Mouse (Mus musculus) heart, postnatal 25 days (tissue): ENCODE data around the gene Mpped2. TPM values are rescaled to one million over a fixed set of nuclear protein-coding genes. Genes with fewer than 3 reads are reported as not detected.

ENCODE experiments used
- DNase-seq: peaks from one replicate; pipeline ENCODE4 v3.0.0; 2022; ENCODE audit warnings: low spot score
- intact Hi-C: fragments of 180-260 bp; cut with DNase I; formaldehyde crosslinking; loops from one replicate; pipeline ENCODE4 v1.15.1; 2025
- total RNA-seq, 2 experiments: library from RNA; stranded (reverse); gene quantifications; 2 replicates each; pipeline ENCODE4 v1.2.3; 2021

The Mpped2 gene
- total RNA-seq, 2 experiments from 2014 or later = 18.1 to 18.7 TPM

DNA sequence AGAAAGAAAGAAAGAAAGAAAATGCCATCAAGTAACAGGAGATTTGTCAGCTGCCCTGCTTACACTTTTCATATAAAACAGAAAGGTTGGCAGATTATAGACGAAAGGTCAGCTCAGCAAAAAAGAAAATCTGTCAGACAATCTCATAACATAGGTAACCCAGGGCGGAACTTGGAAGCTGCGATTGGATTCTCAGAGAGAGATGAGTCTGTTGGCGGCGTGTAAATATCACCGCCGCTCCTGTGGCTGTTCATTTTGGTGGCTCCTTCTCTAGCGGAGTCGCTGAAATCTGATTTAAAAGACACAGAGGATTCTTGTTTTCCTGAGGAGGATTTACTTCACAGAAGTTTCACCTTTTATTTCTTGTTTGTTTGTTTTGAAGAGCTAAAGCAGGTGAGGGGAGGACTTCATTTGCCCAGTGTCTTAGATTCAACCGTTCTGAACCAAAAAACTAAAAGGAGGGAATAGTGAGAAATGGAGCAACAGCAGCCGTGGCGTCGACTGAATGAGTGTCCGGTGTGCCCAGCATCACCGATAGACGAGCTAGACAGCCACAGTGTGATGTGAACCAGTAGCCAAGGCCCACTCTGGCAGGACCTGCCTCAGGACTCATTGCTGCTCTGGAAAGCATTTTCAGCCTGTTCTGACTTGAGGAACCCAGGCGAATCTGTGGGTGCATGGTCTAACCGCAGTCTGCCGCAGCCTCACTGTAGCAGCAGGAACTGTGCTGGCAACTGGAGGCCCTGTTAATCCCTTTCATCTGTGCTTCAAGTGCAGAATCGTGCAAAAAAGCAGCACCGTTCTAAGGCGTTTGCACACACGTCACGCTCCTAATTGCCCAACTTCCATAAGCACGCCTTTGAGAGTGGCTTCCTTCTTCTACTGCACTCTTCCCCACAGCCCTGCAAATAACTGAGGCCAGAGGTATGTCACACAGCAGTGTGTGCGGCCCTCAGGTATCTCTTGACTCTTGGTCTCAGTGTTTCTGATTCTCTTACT lies 88.4 kb downstream of the Mpped2 start:
- intact Hi-C loops = no loop called here
- no peak for DNase-seq

DNA sequence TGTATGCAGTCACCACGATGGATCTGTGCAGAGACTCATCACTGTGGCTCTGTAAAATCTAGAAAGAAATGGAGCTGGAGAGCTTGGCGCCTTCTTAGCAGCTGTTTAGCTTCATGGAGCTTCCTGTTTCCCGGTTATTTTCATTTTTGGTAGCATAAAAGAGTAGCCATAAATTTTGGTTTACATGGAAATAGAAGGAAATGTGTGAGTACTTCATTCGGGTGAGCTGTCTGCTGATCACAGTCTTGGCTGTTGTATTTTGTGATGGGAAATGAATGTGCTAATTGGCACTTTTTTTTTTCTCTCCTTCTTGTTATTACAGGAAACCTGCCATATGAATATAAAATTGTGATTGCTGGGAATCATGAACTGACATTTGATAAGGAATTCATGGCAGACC lies 90.2 kb downstream of the Mpped2 start:
- no peak for DNase-seq
- intact Hi-C loops = no loop called here

DNA sequence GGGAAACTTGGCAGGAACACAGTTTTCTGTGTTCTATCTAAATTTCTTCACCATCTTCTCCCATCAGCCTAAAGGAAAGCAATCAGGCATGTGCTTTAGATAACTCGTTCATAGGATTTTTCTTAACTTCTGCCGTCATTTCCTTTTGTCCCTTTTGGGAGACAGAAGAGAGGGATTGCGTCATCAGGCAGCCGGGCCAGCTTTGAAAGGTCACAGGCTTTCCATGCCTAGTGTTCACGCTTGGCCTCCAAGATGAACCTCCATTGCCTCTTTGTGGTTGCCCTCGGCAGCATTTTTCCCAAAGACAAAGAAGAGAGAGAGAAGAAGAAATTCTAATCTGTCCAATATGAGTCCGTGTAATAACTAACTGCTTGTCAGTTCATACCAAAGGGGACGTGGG lies 95.0 kb downstream of the Mpped2 start:
- DNase-seq = no peak
- intact Hi-C loops = no loop called here

DNA sequence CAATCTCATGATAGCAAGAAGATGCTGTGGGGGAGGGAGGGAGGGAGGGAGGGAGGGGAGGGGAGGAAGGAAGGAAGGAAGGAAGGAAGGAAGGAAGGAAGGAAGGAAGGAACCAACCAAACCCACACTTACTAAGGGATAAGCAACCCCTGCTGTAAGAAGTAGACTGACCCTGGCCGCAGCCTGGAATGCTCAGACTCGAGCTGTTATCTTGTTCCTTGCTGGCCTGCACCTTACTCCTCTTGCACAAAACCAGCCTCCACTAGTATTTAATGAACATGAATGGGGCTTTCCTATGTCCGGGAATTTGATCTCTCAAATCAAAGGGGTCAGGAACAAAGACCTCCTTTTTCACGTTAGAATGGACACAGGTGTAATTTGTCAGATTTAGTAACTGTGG lies 95.5 kb downstream of the Mpped2 start:
- DNase-seq = no peak
- intact Hi-C loops = no loop called here

DNA sequence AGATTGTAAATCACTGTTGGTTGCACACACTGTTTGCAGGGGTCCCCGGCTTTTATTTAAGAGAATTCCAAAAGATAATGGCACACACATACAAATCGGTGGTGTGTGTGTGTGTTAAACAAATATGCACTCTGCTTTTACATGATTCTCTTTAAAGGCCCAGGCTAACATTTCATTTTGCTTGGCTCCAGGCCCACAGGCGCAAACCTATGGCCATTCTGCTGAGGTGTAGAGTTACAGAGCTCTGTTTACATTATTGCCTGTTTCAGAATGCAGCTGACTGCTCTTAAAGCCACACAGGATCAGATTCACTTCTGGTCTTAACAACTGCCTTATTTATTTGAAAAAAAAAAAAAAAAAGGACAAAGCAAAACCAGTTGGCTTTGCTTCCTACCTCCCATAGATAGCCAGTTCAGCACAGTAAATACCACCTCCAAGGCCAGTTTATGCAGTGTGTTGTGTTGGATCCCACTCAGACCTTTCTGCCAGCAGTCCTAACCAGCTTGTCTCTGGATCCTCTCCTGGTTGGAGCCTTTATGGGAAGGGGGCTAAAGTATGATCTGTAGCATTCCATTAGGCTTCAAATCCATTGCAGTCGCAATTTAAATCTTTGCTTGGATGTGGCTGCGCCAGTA lies 96.7 kb downstream of the Mpped2 start:
- no peak for DNase-seq
- intact Hi-C loops = no loop called here

DNA sequence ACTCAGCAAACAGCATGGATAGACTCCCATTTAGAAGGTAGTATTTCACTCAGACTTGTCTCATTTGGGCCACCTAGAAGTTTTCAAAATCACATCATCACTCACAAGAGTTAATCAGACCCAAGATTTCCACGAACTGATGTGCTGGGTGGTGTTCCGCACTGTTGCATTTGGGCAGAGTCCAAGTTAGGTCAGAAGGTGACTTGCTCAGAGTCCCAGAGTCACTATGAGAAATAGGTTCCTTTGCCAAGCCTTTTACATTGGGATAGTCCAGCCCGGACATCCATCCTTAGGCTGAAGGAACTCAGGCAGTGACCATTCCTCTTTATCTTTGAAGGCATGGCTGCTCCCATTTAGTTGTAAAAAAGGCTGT lies 97.2 kb downstream of the Mpped2 start:
- intact Hi-C loops = no loop called here
- DNase-seq = no peak

DNA sequence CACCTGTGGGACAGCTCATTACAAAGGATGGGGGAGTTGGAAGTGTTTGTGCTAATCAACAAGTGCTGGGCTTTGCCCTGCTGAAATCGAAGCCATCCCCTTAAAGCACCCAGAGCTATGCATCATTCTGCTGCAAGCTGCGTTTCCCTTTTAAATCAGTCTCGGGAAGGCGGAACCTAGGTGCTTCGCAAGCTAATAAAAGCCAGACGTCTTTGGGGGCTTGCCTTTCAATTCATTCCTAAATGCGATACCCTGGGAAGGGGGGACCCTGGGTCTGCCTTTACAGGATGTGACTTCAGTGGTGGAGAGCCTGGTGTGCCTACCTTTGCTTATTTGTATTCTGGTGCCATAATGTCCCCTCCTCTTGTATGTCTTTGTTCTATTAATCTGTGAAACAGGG lies 103.2 kb downstream of the Mpped2 start:
- intact Hi-C loops = no loop called here
- DNase-seq = no peak

DNA sequence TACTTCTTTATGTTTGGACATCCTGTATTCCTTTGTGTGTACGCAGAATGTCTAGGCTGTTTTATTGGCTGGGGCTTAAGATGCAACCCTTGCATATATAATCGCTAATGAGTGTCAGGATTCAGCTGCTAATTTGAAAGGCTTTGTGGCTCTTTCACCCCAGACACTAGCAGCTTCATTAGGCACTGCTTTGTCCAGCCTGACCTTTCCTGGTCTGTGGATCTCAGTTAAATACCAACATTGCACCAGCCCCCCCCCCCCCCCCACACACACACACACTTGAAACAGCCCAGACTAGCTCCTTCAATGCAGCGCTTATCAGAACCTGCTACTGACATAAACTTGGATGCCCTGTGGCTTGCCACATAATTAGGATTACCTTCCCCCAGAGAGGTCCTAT lies 104.8 kb downstream of the Mpped2 start:
- no peak for DNase-seq
- intact Hi-C loops = no loop called here

DNA sequence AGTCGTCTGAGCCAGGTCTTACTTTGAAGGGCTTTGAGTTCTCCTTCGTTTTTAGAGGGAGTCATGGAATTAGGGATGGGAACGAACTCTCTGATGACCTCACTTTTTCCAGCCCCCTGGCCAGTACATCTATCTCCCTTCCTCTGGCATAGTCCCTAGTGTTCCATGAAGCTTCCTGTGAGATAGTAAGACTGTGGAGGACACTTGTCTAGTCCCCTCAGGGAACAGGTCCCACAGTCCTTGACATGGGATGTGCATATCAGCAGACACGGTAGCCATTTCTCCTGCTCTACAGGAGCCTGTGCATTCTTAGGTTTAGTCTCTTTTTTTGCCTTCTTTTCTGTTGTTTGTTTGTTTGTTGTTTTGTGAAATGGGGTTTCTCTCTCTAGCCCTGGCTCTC lies 105.8 kb downstream of the Mpped2 start:
- no peak for DNase-seq

DNA sequence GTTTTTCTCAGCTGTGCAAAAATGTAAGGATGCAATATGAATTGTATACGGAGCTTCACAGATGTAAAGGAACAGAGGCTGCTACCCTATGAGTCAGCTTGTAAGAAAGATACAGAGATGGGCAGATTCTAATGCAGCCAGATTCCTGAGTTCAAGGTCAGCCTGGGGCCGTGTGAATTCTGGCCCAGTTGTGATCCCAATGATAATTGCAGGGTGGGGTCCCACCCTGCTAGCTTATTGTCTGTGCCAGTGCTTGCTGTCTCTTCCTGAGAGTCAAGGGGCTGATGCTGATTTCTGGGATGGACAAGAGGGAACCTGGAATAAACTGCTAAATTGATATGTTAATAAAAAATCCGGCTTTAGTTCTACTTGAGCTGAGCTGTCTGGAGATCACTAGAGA lies 122.8 kb downstream of the Mpped2 start:
- intact Hi-C loops = no loop called here
- no peak for DNase-seq

More for the DNA sequence above, 105.8 kb downstream of the Mpped2 start:
- intact Hi-C loops = no loop called here

DNA sequence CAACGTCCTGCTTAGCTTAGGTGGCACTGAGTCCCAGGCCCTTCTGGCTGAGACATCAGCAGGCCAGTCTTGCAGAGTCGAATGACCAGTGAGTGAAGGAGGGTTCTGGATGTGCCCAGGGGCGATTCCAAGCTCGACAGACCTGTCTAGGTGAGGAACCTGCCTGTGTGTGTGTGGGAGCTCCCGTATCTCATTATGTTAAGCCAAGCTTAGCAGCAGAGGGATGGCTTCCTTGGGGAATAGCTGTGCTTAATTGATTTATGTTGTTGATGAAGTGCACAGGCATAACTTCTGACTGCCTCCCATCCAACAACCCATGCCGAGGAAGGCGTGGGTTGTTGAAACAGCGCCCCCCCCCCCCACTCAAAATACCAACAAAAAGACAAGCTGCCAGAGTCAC lies 128.2 kb downstream of the Mpped2 start:
- no peak for DNase-seq
- intact Hi-C loops = no loop called here

DNA sequence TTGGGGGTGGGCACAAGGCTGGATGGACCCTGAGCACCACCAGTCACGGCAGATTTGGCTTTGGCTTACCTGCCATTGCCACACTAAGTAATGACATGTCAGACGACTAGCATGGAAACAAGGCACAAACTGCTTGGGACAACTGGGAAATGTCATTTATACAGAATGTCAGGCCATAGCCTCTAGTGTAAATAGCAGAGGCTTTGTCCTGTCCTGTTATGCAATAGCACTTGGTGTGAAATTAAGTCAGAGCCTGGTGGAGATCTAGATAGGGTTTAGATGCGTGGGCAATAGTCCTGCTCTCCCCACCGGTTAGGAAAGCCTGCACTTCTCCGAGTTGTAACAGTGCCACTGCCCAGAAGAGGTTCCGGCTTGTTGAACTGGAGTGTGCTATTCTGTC lies 128.8 kb downstream of the Mpped2 start:
- intact Hi-C loops = no loop called here

DNA sequence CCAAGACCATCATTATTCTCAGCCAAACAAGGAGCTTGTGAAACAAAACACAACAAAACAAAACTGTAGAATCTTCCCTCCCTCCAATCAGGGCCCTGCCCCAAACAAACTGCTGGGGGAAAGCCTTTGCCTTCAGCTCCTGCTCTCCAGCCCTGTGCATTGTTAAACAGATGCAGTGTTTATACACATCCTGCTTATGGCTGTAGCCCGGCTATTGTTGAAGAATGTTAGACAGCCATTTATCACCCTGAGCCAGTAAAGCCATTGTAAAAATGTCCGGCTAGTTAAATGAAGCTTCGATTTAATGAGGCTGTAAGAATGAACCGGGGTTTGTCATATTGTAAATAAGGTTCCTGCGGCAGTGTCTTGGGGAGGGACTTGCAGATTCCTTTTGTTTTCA lies 129.5 kb downstream of the Mpped2 start:
- intact Hi-C loops = no loop called here
- no peak for DNase-seq

More for the DNA sequence above, 128.8 kb downstream of the Mpped2 start:
- DNase-seq = no peak

DNA sequence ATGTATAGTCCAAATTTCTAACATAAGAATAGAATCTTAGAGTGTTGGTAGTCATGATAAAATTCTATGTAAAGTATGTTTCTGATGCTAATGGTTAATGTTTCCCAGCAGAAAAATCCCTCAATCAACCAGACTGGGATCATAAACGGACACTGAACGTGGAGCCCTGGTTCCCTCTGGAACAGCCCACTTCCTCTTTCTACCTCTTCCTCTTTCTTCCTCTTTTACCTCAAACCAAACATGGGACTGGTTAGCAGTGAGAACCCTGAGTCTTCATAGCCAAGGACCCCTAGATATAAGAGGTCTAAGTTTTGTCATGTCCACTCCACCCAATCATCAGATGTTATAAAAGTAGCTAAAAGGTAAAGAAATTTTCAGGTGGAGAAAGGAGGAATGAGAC lies 132.4 kb downstream of the Mpped2 start:
- intact Hi-C loops = no loop called here
- DNase-seq = no peak

DNA sequence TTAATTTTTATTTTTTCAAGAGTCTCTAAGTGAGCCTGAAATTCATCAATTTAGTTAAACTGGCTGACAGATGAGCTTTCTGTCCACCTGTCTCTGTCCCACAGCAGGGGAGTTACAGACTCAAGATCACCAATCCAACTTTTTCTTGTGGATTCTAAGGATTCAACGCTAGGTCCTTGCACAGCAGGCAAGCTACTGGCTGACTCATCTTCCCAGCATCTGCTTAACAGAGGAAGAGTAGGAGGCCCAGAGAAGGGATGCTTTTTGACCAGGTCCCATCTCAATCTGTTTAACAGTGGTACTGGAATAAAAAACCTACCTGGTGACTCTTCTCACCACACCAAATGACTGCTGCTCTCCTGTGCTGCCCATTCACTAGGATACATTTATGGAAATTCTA lies 133.0 kb downstream of the Mpped2 start:
- DNase-seq = no peak
- intact Hi-C loops = no loop called here

DNA sequence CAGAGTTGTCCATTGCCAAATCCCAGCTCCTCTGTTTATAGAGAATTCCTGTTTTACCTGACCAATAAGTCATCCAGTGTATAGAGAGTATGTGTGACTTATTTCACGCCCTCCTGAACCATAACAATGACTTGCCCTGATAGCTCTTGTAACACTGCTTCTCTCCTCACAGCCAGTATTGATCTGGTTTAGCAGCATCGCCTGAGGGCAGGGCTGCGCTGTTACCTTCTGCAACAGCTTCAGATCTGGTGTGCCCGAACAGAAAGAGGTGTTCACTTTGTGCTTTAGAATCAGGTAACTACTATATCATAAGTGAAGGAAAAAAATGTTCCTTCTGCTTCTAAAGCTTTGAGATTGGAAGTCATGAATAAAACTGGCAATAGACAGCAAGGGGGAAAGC lies 133.7 kb downstream of the Mpped2 start:
- DNase-seq = no peak
- intact Hi-C loops = no loop called here

DNA sequence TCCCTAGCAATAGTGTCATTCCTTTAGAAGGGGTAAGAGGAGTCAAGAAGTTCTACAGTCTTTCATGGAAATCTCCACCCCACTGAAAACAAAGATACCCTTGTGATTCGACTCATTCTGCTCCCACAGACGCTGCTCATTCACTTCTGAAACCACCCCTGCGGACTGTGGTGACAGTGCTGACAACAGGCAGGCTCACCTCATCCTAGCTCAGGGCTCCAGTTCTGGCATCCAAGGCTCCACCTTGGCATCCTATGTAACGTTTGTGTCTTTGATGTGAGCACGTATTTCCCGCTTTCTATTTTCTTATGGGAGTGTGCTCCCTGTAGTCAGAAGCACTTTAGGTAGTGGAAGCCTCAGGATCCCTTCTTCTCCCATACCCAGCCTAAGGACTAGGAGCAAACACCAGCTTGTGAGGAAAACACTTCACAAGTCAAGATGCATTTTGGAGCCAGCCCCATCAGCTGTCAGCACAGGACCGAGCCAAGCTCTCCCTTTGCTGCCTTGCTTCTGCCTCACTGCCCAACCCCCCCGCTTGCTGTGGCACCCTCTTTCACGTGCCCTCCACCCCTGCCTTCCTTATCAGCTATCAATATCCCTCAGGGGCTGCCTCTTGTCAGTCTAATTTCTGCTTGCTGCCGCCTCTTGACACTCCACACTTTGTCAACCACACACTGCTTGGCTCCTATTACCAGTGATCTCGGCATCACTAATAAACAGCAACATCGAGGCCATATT lies 135.7 kb downstream of the Mpped2 start:
- intact Hi-C loops = no loop called here
- no peak for DNase-seq

DNA sequence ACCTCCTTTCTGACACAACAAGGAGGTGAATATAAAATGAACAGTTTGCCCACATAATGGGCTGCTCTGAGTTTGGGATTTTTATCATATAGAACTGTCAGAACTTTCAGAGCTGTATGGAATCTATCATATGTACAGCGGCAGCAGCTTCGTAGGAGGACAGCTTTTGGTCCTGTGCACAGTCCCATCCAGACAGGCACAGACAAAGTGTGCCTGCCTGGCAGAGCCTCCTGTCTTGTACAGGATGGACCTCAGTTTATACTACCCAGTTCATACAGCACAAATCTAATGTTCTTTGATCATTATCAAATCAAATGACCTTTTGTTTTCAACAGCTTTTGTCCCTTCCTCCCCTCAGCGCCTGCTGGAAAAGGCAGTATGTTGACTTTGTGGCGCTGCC lies 136.4 kb downstream of the Mpped2 start:
- intact Hi-C loops = no loop called here
- DNase-seq = no peak

DNA sequence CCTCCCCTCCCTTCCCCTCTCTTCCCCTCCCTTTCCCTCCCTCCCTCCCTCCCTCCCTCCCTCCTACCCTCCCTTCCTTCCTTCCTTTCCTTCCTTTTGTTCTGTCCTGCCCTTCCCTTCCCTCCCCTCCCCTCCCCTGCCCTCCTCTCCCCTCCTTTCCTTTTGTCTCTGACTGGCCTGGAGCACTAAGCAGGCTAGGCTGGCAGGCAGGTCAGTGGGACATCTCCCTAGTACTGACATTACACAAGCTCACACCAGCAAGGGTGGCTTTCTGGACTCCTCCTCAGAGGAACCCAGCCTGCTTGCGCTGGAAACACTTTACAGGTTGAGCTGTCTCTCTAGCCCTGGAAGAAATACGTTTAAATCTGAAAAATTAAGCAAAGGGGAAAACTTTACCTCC lies 139.5 kb downstream of the Mpped2 start:
- DNase-seq = no peak
- intact Hi-C loops = no loop called here

DNA sequence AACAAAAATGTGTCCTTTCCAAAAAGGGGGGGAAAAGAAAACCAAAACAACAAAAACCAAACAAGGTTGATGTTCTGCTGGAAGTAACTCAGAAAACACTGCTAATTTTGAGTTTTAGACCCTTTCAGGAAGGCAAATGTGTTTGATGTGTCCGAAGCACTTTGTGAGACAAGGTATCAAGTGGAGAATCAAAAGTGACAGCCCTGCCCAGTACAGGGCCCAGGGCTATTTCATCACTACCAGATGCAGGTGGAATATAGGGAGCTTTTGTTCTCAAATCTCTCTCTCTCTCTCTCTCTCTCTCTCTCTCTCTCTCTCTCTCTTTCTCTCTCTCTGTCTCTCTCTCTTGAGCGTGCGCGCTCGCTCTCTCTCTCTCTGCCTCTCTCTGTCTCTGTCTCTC lies 140.1 kb downstream of the Mpped2 start:
- DNase-seq = no peak
- intact Hi-C loops = no loop called here

DNA sequence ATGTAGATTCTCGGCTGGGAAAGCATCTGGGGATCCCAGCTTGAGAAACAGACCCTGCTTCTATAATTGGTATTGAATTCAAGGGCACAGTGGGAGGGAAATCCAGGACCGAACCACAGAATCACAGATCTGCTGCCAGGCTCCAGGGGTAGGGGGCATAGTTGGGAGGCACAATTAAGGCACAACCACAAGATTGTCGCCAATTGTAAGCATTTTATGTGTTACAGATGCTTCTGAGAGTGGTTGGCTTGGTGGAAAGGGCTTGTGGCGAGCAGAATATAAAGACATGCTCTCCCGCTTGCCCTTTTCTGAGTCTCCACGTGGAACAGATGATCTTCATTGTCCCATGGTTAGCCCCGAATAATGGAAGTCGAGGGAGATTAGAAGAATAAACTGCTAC lies 142.3 kb downstream of the Mpped2 start:
- intact Hi-C loops = no loop called here
- DNase-seq = no peak
